Mouse (Mus musculus): ENCODE data around the gene Snx33.
"Not testable (repeated sequence)": the region's sequence is repeated elsewhere in the genome, so short reads cannot be mapped to it uniquely, and the experiment has no call there.

The Snx33 gene

GRCm38 (mm10) chr9:56928041-56928811 lies at the start of gene Snx33:
Gene Snx33 (minus strand): TSS chr9:56928371.
- peak; percentile 86 for DNase-seq

GRCm38 (mm10) chr9:56975199-56975598 lies 47.0 kb upstream of the Snx33 start:
- no peak for DNase-seq

- DNase-seq: no peak
Measured at GRCm38 (mm10) chr9:56973960-56974524, 45.9 kb upstream of the Snx33 start.

- no peak for DNase-seq
Measured at GRCm38 (mm10) chr9:56970158-56970557, 42.0 kb upstream of the Snx33 start.

- no peak for DNase-seq
Measured at GRCm38 (mm10) chr9:56961591-56961990, 33.4 kb upstream of the Snx33 start.

- no peak for DNase-seq
Measured at GRCm38 (mm10) chr9:56958689-56959088, 30.5 kb upstream of the Snx33 start.

GRCm38 (mm10) chr9:56956966-56957675 lies 28.9 kb upstream of the Snx33 start:
- DNase-seq: no peak

- DNase-seq: no peak
Measured at GRCm38 (mm10) chr9:56953562-56953961, 25.4 kb upstream of the Snx33 start.

- DNase-seq: peak; percentile 92
Measured at GRCm38 (mm10) chr9:56950414-56951400, 22.5 kb upstream of the Snx33 start, which contains the start of gene Snupn. Gene Snupn (plus strand): TSS chr9:56950878.

GRCm38 (mm10) chr9:56949767-56950166 lies 21.6 kb upstream of the Snx33 start:
- DNase-seq: no peak

- not testable (repeated sequence) for DNase-seq
Measured at GRCm38 (mm10) chr9:56948699-56949098, 20.5 kb upstream of the Snx33 start.

GRCm38 (mm10) chr9:56947481-56947880 lies 19.3 kb upstream of the Snx33 start:
- DNase-seq: peak; percentile 51

- no peak for DNase-seq
Measured at GRCm38 (mm10) chr9:56938374-56938773, 10.2 kb upstream of the Snx33 start.

GRCm38 (mm10) chr9:56937223-56938160 lies 9.3 kb upstream of the Snx33 start, which contains the start of gene Imp3:
Gene Imp3 (plus strand): TSS chr9:56937475.
- DNase-seq: peak; percentile 91

GRCm38 (mm10) chr9:56936861-56937222 lies 8.7 kb upstream of the Snx33 start:
- DNase-seq: no peak

GRCm38 (mm10) chr9:56930556-56930955 lies 2.4 kb upstream of the Snx33 start:
- no peak for DNase-seq

GRCm38 (mm10) chr9:56929496-56929895 lies 1.3 kb upstream of the Snx33 start:
- no peak for DNase-seq

GRCm38 (mm10) chr9:56927191-56928012 lies 769 bp downstream of the Snx33 start:
- DNase-seq: no peak

GRCm38 (mm10) chr9:56926387-56926786 lies 1.8 kb downstream of the Snx33 start:
- no peak for DNase-seq

- no peak for DNase-seq
Measured at GRCm38 (mm10) chr9:56926025-56926360, 2.2 kb downstream of the Snx33 start.

Data from cerebellum, adult 8-10 months (tissue).